Mouse (Mus musculus) kidney, adult 8-10 months (tissue): ENCODE measurements around the gene Sec24d.

Experiments
- DNase-seq, 2 experiments: peaks; one replicate each; pipeline ENCODE4 v3.0.0; 2022

Sec24d gene

DNA sequence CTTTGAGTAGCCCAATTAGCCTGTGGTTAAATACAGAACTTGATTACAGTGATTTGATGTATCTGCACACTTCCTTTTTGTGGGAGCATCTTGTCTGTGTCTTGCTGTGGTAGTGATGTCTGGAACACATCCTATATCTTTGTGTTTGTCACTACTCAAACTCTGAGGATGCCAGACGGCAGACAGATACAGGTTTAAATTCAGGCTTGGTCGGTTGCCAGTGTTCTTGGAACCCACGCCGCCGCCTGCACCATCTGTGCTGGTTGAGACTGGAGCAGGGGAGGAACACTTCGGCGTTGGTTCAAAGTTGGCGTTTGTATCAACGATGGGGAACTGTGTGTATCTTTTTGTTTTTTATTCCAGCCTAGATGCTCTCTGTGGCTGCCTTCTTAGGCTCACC lies 31.0 kb downstream of the Sec24d start:
- DNase-seq, result no peak

DNA sequence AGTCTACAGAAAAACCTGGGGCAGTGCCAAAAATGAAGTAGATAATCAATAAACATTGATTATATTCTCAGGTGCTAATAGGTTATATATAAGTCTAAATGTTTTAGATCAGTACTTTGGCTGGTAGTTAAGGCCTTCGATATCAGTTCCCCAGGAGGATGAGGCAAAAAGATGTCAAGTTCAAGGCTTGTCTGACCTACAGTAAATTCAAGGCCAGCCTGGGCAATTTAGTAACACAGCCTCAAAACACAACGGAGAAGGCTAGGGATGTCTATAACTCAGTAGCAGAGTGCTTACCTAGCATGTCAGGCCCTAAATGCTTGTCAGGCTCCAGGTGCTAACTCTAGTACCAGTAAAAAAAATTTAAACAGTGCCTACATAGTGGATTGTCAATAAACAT lies 34.3 kb downstream of the Sec24d start:
- no peak for DNase-seq

DNA sequence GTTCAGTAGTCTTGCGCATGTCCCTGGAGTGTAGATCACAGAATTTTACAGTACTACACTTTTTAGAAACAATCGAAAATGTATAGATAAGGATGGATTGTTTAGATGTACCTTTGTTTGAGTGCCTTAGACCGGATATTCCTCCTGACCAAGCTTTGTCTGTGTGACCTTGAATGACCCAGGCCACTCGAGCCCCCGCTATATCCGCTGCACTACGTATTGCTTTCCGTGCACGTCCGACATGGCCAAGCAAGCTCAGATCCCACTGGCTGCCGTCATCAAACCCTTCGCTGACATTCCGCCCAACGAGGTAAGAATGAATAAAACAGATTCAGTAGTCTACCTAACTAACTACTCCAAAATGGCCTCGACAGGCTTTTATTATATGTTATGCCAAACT lies 38.4 kb downstream of the Sec24d start:
- DNase-seq, result no peak

DNA sequence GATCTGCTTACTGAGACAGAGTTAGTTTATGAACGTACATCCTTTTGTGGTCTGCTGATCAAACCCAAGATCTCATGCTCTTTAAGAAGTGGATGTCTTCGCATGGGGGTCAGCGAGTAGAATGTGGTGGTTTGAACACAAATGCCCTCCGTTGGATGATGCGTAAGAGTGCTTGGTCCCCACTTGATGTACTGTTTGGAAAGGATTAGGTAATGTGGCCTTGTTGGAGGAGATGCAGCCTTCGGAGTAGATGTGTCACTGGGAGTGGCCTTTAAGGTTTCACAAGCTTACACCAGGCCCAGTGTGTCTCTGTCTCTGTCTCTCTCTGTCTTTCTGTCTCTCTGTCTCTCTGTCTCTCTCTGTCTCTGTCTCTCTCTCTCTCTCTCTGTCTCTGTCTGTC lies 40.2 kb downstream of the Sec24d start:
- DNase-seq, result no peak

DNA sequence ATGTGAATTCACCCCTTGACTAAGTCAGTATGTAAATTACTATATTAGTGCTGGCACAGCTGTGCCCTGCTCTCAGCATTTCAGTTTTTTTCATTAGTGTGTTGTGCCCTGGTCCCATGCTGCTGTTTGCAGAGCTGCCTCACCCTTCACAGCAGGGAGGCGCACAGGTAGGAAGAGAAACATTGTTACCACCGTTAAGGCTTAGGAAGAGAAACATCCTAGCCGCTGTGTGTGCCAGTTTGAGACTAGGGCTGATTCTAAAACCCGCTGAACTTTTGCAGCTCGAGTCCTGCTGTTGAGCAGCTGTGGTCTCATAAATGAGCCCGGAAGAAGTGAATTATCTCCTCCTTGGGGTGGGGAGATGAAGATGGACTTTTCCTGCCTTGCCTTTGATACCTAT lies 41.9 kb downstream of the Sec24d start:
- no peak for DNase-seq

DNA sequence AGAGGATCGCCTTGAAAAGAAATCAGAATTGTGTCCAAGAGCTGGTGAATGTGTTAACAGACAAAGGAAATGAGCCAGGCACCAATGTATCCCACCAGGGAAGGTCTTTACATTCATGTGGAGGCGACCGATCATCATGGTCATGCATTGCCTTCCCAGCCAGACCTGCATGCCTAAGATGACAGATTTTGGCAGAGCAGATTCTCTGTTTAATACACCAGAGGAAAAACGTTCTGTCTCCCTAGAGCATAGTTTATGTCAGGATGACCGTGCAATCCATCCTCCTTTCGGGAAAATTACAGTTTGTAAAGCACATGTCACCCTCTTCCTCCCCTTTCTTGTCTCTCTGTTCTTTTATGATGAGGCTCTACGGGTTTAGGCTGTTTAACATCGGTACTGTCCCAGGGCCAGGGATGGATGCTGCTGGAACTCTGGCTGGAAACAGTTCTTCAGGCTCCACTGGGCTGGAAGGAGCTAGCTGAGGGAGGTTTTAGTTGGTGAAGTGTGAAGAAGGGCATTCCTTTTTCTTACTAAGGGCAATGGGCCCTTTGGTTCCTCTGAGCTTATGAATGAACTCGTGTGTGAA lies 45.3 kb downstream of the Sec24d start:
- no peak for DNase-seq

DNA sequence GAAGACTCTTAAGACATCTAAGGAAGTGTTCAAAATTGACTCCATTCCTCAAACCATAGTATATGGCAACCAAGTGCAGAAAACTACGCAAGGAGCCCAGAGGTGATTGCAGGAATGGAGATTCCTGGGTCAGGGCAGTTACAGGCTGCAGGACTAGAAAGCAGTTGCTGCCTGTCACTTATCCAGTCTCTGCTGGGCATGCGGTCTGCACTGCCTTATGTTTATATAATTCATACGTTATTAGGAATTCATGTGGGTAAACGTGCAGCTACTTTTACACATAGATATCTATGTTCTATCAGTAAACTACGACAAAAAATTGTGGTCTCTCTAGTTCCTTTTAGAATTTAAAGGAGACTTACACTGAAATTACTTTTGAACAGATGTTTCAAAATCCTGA lies 46.2 kb downstream of the Sec24d start:
- no peak for DNase-seq

DNA sequence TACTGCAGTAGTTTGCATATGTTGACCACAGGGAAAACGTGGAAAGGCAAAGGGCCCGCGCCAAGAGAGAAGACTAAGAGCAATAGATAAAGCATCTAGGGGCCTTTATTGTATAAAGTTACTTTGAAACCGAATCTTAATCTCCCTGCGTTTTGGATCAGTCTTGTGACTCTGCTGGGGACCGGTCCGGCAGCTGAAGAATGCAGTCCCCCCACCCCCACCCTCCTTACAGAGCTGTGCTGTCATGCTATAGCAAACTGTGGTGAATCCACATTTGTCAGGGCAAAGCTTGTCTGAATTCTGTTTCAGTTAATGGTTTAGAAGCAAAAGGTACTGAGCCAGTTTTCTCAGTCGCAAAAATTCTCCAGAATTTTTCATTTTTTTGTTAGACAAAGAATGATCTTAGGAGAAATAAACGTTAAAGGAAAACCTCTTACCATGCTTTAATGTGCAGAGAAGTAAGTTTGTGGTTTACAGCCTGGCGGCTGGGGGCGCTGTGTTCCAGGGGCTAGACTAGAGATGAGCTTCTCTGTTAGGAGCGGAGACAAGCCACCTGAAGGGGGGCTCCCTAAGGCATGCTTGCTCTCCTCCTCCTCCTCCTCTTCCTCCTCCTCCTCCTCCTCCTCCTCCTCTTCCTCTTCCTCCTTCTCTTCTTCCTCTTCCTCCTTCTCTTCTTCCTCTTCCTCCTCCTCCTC lies 46.8 kb downstream of the Sec24d start:
- DNase-seq, result no peak

DNA sequence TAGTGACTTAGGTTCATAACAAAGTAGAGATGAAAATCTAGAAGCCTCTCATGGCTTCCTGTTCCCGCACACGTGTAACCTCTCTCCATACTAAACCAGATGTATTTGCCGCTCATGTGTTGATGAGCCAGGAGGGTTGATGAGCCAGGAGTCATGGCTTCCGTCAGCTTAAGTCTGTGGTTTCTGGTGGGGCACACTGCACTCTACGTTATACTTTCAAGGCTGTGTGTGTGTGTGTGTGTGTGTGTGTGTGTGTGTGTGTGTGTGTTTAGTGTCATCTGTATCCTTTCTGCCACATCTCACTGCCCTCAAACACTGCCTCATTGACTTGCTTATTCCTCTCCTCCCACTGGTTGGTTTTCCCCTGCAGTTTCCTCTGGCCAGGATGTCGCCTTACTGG lies 48.8 kb downstream of the Sec24d start:
- DNase-seq, result no peak

DNA sequence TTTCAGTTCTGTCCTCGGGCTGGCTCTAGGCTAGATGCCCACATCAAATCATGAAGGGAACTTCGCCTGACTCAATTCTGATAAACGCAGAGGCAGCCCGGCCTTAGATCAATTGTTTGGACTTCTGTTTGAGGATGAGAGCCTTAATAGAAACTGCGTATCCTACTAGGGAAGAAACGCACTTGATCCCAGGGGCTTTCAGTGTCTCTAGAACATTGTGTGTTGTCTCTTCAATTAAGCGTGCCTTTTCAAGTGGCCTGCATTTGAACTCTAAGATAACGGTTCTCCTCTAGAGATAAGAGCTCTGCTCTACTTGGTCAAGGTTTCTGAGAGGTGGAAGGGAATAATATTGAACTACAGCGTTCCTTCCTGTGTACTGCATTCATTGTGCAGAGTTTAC lies 49.8 kb downstream of the Sec24d start:
- DNase-seq, result no peak

DNA sequence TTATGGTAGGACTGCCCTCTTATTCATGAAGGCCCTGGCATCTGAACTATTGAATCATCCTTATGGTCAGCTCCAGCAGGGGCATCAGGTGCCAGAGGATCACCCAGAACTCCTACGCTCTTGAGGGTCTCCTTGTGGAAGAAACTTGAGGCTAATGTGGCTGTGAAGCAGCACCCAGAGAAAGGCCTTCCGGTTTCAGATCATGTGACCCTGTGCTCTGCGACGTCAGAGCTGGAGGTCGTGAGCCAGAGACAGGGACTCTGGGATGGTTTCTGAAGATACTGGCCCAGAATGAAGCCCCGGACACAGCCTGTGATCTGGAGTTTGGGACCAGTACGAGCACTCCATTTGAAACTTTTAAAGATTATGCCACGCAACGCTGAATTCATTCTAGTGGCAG lies 53.1 kb downstream of the Sec24d start:
- DNase-seq, result no peak

DNA sequence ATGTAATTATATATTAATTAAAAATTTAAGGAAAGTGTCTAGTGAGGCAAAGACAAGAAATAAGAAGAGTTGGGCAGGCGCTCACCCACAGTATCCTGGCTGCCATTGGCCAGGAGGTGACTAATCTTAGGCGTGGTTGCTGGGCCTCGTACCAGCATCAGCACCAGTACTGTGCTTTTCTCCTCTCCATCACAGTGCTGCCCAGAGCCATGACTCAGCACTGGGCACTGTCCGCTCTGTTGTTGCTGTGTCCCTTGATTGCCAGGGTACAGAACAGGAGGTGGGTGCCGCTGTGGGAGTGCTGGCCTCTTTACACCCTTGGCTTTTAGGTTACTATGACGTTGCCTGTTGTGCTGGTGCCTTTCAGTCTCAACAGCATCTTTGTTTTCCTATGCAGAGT lies 54.4 kb downstream of the Sec24d start:
- no peak for DNase-seq

DNA sequence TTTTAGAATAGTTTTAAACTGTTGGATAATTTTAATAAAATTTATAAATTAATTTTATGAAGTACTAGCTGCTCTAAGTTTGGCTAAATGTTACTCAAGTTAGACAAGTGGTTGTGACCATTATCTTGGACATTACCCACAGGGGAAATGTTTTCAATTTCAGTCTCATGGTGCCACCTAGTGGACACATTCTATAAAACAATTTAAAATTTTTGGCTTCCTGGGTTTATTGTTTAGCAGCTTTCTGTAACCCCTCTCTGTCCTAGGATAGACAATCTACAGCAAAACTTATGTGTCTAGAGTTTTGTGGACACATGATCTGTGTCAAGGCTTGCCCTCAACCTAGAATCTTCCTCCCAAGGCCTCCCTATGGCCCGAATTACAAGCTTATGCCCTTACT lies 54.9 kb downstream of the Sec24d start:
- peak in 1 of 2 experiments; percentile 28 for DNase-seq

DNA sequence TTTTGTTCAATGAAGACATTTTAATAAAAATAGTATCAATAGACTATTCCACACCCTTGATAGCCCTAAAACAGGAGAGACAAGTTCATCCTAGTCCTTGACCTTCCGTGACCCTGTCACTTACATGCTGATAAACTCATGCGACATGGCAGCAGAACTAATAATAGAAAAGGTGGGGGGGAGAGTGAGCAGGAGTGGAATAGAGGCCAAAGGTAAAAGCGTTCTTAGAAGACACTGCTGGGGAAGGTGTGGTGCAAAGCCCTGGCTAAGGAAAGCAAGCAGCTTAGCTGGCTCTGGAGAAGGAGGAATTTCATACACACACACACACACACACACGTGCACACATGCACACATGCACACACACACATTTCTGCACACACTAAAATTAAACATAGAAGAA lies 57.1 kb downstream of the Sec24d start:
- no peak for DNase-seq

DNA sequence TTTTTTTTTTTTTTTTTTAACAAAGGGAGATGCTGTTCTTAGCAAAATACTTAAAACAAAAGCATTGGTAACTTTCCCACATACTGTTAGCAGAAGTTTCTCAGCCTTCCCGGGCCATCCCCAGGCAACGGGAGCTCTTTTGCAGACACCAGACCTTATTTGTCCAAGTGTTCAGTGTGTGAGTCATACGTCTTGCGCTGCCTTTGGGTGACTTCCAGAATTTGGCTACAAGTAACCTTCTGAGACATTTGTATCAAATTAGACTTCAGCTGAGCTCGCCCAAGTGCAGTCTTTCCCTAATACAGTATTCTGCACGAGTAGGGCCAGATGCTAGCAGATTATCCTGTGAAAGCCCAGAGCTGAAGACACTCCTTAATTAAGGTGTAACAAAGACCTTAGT lies 62.0 kb downstream of the Sec24d start:
- peak; percentile 18 to 27 for DNase-seq

DNA sequence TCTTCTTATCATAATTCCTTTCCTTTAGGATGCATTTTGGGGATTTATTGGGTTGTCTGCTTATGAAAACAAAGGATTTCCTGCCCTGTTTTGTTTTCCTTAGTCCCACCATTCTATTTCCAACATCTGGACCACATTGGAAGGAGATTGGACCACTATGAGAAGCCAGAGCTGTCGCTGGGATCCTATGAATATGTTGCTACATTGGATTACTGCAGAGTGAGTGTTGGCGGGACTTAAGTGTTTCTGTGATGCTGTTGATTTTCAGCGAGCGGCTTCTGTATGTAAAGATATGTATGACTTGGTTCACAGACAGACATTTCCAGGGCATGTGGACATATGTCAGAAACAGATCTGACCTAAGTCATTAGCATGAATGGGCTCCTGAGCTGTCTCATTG lies 63.0 kb downstream of the Sec24d start:
- DNase-seq, result no peak

DNA sequence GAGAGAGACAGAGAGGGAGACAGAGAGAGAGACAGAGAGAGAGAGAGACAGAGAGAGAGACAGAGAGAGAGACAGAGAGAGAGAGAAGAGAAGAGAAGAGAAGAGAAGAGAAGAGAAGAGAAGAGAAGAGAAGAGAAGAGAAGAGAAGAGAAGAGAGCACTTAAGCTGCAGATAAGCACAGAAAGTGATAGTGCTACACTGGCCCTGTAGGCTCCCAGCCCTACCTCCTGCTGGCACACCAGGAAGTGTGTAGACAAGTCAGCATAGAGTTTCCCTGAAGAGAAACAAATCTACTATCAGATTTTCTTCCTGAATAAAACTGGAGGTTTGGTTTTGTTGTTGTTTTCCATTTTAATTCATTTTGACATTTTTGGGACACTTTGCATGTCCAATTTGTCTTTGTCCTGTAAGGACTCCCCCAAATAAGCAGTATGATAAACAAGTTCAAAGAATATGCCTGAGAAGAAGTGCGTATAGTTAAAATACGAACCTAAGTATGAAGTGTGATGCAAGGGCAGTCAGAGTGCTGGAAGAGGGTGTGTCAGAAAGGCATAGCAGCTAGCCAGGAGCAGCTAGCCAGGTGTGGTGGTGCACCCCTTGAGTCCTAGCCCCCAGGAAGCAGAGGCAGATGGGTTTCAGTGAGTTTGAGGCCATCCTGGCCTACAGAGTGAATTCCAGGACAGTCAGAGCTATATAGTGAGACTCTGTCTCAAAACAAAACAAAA lies 65.2 kb downstream of the Sec24d start:
- DNase-seq, result no peak

DNA sequence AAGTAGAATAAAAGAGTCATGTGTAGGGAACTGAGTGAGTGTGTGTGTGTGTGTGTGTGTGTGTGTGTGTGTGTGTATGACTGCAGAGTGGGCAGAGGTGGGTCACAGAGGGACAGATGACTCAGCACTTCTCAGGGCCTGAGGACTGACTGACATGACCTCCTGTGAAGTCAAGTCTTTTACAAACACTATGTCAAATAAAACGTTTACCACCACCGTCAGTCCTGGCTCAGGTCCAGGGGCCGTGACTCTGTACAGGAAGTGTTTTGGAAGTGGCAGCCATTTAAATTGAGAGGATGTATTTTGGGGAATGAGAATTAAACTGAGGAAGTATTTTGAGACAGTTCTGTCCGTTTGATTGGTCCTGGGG lies 65.8 kb downstream of the Sec24d start:
- DNase-seq, result peak in 1 of 2 experiments; percentile 16

DNA sequence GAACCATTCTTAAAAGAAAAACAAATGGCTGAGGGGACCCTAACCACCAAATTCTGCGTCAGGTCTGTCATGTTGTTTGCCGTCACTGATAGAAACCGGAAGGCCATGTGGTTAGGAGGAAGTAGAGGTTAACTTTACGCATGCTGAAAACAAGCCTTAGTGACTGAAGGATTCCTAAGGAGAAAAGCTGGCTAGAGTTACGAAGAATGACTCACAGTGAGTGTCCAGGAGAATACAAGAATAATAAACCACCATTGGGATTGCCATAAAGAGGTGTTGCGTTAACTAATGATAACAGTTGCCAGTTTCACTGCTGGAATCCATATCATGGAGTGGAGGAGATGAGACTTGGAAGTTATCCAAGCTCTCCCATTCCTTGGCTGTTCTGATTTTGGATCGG lies 67.7 kb downstream of the Sec24d start:
- no peak for DNase-seq

DNA sequence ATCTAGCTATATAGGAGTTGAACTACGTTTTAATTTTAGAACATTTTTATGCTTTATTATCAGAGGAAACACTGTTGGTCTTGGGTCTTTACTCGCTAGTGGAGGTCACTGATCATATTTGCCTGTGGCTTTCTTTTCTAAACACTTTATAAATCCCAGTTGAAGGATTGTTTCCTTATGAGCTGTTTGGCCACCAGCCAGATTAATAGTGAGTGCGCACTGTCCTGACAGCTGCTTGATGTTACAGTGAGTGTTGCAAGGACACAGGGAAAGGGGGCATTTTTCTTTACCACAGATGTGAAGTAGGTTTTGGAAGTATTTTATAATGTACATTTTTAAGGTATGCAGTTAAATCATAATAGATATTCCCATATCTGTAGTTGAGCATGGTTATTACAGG lies 68.2 kb downstream of the Sec24d start:
- peak; percentile 17 to 38 for DNase-seq

DNA sequence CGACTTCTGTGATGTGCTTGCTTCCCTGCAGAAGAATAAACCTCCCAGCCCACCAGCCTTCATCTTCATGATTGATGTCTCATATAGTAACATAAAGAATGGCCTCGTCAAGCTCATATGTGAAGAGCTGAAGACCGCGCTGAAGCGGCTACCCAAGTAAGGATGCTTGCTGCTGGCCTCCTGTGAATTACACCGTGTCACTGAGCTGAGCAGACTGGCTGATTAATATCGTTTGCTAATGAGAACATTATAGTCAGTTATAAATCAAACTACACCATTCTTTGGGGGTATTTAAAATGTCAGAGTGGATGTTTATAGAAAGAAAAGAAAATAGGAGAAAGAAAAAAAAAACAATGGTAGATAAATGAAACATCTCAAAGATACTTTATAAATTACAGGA lies 69.2 kb downstream of the Sec24d start:
- no peak for DNase-seq

DNA sequence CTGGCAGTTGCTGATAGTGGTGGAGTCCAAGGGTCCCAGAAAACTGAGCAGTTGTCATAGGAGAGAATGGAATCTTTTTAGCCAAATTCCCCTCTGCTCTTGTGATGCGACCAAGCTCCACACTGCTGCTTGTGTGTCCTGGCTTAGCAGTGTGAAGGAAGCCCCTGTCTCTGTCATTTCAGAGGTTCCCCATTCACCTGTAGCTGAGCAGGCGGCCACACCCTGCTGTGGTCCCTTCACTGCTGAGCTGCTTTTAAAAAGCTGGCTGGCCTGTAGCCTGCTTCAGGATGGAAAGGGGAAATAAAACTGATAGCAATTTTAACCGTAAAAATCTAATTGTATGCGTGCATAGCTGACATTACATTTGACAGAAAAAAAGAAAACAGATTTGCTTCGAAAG lies 69.7 kb downstream of the Sec24d start:
- DNase-seq, result no peak

DNA sequence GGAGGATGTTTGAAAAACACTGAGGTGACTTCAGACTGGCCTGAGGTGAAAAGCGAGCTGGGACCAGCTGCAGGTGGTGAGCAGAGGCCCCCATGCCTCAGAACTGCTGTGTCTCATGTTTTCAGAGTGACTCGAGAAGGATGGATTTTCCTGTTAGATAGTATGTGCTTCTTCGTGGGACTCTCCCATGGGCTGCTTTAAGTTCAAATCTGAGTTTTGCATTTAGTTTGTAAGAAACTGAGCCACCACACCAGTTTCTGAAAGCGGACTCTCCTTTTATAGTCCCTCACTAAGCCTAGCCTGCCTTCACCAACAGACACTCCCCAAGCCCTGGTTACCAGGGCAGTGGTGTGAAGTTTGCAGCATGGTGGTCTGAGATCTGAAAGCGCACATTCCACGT lies 70.6 kb downstream of the Sec24d start:
- no peak for DNase-seq

DNA sequence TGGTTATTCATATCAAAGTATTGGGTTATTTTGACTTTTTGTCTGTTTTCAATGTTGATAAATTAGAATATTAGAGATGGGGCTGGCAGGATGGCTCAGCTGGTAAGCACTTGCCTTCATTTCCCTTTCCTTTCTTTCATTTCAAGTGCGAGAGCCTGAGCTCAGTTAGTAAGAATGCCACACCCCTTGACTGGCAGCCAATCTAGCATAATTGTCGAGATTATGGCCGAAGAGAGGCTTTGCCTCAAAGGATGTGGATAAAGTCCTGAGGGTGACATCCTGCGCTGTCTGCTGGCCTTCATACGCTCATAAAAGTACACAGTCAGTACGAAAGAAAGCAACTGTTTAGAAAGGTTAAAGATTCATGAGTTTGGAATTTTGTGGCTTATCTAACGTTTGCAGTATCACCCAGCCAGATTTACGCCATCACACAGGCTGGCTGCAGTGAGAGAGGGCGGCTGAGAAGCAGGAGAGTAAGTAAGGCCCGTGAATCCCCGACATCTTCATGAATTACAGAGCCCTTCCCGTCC lies 71.5 kb downstream of the Sec24d start:
- peak in 1 of 2 experiments; percentile 7 for DNase-seq
